Mouse (Mus musculus) heart, adult 11 months (tissue): Measurements from ENCODE around the gene Slco3a1.

Experiments
- DNase-seq: peaks from one replicate; pipeline ENCODE4 v3.0.0; 2022

The Slco3a1 gene

DNA sequence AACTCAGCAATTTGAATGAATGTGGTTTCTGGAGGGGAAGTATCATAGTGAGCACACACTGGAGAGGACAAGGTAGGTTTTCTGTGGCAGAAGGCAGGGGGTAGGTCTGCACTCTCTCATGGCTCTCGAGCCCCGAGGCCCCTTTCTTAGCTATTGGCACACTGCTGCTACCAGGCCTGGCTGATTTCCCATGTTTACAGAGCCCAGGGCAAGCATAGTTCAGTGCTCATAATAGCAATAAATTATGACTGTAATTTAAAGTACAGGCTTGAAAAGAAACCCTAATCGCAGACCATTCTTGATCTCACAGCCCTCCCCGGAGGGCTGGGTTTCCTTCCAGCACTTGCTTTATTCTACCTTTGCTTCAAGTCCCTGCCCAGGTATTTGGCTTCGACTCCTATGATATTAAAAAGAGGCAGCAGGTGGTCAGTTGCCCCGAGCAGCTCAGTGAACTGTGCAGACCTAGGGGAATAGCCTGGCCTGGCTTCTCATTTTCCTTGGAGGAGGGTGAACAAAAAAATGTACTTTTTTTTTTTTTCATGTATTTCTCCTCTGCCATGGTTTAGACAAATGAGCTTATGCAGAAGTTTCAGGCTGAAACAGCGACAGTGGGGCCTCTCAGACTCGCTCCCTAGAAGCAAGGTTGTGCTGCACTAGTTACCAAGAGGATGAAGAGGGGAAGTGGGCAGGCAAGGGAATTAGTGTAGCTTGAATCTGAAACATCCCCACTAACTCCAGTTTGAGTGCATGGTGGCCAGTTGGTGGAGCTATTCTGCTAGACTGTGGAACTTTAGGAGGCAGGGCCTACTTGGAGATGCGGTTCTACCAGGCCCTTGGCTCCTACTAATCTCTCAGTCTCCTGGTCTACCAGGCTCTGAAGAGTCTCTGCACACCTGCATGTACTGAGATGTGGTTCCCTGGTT, 130.4 kb downstream of the Slco3a1 start:
- peak; percentile 93 for DNase-seq

DNA sequence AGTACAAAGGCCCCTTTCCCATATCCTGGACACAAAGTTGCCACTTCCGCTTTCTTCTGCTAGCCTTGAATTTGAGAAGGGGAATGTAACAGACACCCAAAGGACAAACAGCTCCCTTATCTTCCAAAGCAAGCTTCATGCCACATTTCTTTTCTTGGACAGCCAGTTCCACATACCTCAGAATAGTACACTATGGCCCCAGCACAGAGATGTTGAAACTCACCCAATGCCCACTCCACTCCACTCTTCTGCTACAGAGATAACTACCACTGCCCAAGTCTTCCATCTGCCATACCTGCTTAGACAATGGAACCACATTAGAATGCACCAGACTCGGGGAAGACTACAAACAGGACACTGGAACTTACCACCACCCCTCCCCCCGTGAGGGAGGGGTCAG, 131.3 kb downstream of the Slco3a1 start:
- DNase-seq: peak; percentile 92

DNA sequence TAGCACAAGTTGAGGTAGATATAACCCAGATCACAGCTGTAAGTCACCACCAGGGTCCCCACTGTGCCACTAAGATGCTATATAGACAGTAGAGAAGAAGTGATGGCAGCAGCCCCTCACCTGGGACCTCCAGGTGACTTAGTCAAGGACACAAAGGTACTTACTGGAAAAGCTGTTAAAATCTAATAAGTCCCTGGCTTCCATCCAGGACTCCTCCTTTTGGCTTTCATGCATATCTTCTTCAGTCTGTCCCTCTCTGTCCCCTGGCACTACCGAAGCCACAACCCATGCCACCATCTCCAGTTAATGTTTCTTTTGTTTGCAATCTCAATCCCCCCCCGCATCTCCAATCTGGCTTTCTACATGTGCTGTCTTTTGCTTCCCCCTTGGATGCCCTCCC, 131.8 kb downstream of the Slco3a1 start:
- peak; percentile 74 for DNase-seq

DNA sequence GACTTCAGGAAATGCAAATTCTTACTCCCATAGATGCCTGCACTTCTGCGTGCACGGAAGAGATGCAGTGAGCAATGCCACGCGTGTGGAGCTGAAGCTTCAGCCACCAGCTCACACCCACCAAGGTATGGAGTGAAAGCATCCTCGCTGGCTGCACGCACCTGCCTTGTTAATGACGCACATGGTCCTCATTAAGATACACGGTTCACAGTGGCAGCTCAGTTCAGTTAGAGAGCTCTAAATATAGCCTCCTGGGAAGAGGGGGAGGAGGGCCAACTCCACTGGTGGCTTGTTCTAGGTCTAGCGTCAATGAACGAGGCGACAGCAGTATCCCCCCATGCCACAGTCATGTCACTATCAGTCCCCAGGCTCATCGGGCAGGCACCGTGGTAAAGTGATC, 132.6 kb downstream of the Slco3a1 start:
- peak; percentile 96 for DNase-seq

DNA sequence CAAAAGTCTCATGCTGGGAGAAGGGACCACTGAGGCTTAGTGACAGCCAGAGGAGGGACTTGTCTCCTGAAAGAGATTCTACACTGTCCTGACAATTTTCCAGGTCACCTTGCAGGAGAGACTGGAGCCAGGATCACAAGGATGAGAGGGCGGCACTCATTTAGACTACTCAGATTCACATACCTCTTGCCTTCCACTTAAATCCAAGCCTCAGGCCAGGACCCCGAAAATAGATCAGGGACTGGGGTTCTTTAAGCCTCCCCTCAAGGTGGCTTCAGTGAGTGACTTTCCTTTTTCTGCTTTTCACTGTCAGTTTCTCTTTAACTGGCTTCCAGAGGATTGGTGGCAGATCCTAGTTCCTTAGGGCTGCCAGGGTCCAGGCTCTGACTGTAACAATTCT, 133.0 kb downstream of the Slco3a1 start:
- DNase-seq: peak; percentile 90

DNA sequence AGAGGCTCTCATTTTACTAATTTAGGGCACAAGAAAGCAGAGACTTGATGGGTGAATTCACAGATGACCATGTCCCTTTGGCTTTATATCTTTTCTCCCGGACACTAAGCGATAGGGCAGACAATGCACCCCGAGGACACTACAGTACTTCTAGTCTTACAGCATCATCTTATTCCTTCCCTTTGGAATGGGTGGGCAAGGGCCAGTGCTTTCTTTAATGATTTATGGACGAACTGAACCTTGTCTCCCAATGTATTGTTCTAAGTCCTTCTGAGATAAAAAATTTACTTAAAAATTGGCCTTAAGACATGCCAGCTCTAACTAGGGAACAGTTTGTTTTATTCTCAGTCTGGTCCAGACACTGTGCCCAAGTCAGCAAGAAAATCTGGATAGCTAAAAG, 134.9 kb downstream of the Slco3a1 start:
- peak; percentile 54 for DNase-seq

DNA sequence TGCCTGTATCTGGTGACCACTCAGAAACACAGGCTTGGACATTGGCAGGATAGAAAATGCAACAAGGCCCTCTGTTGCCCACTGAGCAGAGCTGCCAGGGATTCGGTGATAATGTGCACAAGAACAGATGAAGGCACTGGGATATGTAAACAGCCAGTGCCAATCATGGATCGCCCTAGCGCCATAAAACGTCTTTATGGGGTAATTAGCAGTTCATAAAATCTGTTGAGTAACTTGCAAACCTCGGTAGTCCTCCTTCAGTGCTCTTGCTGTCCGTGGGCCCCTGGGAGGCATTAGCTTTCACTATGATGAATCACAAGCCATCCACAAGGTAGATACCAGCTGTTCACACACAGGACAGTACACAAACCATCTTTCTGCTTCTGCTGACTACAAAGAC, 137.6 kb downstream of the Slco3a1 start:
- DNase-seq: peak; percentile 89

DNA sequence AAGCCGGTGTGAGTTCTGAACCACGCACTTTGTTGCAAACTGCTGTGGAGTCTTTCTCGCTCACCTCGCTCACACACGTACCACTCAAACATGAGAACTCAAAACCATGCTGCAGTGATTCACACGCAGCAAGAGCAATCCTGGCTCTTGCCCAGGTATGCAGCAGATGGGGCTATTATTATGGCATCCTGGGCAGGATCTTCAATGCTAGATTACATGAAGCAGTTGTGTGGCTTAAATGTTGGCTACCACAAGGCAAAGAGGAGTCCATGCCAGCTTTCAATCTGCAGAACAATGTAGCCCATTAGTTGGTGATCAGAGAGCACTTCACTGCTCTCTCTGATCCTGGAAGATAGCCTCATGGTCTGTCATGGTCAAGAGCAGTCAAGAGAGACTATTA, 139.3 kb downstream of the Slco3a1 start:
- DNase-seq: peak; percentile 53

DNA sequence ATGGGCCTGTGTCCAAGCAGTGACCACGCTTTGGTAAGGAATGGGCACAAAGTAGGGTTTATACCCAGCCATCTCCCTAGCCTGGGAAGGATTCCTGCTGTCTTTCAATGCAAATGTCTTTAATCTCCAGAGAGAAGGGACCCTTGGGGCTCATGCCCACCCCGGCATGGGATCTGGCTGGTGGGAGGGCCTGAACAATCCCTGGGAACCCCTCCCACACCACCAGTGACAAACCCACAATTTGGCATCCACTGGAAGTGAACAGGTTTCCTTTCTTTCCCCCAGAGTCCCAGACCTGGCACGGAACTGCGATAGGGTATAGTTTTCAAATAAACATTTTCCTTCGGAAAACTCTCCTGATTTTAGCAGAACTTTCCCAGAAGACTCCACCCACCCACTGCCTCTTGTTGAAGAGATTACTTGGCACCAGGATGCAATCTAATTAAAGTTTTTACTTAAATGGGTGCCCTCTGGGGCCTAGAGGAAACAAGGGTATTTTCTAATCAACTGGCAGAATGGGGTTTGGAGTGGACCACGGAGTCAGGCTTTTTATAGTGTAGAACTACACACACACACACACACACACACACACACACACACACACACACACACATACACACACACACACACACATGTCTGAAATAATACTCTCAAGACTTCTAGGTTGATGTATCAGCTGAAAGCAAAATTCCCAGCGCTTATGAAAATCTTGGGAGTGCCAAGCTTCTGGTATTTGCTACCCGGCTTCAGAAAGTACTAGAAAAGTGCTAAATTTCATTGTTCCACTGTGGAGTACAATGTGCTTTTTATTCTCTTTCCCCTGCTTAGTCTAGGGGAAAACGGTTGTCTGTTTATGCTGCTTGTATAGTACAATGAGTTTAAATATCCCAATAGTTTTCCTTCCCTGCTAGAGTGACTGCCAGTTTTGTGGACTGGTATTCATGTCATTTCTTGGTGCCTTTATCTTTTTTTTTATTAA, 140.6 kb downstream of the Slco3a1 start:
- peak; percentile 88 for DNase-seq

DNA sequence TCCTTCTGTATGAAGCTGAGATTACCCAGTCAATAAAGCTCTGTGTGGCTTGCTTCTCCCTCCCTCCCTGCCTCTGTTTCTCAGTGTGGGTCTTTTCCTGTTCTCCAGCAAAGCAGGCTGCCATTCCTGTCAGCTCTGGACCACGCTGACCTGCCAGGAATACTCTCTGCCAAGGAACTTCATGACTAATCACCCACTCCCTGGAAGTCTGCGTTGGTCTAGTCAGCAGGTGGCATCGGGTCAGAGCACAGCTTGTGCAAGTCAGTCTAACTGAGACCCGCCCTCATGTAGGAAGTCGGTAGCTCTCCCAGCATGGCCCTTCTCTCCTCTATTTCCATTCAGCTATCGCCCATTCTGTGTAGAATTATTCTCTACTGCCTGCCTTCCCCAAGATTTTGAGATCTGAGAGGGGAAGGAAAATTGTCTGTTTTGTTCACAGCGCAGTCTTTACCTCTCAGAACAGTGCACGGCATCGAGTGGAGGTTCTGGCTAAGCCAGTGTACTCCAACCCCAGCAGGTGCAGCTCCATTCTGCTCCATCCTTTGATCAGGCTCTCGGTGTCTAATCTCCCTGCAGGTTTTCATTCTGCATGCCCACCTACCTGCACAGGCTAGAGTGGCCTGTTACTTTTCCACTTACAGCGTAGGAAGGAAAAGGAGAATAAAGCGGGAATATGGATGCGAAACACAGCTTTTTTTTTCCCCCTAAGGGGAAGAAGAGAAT, 145.8 kb downstream of the Slco3a1 start:
- peak; percentile 98 for DNase-seq

DNA sequence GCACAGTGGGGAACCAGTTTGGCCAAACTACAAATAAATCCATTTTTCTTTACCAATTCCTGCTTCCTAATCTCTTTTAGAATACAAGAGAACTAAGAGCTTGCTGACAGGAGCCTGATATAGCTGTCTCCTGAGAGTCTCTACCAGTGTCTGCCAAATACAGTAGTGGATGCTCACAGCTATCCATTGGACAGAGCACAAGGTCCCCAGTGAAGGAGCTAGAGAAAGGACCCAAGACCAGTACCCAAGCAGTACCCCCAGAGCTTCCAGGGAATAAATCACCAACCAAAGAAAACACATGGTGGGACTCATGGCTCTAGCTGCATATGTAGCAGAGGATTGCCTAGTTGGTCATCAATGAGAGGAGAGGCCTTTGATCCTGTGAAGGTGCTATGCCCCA, 146.7 kb downstream of the Slco3a1 start:
- DNase-seq: peak; percentile 91

DNA sequence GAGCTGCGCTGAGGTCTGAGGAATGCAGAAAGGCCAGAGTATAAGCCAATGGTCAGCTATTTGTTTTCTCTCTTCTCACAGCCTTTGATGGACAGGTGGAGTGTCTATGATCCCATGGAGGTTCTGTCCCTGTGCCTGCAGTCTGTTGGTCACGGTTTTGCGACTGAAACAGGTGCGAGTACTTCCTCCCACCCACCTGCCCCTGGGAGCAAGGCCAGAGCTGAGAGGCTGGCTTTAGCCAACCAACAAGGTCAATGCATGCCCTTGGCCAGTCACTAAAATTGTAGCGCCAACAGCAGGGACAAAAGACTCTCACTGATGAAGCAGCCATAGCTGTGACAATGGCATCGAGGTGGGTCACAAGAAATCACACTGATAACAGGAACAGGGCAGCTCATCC, 154.9 kb downstream of the Slco3a1 start:
- DNase-seq: peak; percentile 83

DNA sequence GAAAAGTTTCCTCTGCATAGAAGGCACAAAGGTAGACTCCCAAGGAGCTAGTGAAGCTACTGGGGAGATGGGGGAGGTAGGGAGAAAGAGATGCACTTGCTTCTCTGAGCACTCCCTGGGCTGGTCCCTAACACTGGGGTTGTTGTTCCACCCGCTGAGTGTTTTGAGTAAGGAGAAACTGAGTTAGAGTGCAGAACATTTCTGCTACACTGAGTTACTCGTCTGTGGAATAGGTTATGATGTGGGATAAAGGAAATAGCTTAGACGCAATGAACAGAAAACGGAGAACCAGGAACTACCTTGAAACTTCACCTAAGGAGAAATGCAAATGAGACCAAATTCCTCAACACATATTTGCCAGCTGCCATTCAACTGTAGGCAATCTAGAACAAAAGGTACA, 155.4 kb downstream of the Slco3a1 start:
- peak; percentile 22 for DNase-seq

DNA sequence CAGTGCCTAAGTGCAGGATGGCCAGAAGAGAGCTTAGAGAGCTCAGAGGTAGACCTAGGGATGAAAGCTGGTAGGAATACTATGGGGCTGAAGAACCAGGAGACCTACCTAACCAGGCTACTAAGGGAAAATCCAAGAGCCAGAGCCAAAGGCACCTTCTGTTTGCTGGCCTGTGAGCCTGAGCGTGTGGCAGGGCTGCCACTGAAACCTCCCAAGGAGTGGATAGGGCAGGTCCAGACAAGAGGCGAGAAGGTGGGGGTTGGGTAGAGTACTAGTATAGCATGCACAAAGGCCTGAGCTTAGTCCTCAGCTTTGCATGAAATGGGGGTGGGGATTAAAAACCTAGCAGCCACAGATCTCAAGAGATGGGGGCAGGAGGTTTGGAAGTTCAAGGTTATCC, 156.3 kb downstream of the Slco3a1 start:
- DNase-seq: peak; percentile 25

DNA sequence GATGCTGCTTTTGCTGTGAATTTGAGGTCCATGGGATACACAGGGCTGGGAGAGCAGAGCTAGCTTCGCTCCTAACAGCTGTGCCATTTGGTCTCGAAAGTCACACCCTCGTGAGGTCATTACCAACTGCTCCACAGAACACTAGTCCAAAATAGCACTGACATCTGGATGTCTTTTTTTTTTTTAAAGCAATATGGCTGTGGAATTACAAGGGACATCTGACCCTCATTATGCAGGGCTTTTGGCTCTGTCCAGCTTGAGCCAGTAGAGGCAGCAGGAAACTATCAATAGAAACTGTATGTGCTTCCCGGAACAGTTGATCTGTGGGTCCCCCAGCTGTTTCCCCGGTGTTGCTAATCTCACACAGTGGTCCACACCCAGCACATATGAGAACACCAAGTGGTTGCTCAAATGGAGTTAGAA, 163.1 kb downstream of the Slco3a1 start:
- peak; percentile 98 for DNase-seq

DNA sequence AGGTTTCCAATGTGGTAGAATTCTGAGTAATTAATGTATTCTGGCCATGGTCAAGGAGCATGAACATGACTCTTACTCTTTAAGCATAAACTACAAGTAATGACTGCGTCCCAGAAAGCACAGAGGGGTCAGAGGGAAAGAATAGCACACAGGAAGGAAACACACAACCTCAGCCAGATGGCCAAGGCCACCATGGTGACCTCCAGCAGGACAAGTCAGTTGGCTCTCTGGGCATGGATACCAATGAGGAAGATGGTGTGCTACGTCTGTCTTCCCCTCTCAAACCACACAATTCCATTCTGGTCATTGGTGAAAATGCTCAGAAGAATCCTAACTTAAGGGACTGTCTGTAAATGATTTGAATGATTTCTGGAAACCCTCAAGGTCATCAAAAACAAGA, 165.0 kb downstream of the Slco3a1 start:
- DNase-seq: peak; percentile 81

DNA sequence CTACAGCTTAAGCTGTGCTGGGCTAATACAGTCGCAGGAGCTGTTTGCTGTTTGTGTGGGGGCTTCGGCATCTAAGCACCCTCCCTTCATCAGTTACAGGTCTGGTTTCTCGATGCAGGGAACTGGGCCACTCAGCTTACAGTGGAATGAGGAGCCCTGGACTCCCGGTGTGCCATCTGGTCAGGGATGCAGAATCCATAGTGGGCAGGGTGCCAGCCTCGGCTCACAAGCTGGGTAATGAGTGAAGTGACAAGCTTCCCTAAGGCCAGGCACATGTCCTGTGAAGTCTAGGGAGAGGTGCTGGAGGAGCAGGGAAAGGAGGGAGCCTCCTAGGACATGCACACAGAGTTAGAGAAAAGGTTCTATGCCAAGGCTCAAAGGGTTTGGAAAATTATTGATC, 168.3 kb downstream of the Slco3a1 start:
- peak; percentile 94 for DNase-seq

DNA sequence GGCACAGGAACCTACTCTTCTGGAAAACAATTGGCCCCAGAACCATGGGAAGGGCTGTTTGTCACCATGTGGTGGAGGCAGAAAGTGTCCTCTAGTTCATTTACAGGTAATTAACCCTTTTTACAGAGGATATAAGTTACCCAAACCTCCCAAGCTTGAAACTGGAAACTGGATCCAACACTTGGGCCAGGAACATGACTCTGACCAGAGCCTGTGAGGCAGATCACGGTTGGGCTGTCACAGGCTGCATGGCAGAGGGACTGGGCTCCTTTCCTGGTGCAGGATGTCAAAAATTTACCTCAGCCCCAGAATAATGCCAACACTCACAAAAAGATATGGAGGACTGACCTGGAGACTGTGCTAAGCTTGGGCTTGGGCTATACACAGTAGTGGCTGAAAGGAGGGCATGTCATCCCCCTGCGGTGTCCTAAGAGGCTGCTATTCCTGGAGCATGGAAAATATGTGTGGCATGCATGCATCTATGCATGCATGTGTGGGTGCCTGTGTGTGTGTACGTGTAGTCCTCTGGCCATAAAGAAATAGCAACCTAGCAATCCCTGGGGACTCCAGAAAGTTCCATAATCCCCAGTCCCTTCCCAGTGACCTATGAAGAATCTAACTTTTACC, 171.4 kb downstream of the Slco3a1 start:
- no peak for DNase-seq

DNA sequence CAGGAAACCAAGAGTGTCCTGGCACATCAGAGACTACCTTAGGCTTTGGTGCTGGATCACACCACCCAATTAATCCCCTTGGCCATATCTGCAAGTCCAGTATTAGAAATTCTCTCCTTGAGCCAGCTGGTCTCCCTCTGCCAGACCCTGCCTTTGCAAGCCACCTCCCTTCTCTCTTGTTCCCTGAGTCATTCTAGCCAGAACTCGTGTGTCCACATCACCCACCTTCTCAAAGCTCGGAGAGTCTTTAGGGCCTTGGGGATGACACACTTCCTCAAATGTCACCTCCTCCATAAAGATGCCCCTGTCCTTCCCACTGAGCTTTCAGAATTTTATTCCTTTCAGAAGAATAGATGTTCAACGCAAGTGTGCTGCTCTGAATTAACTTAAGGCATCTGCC, 172.3 kb downstream of the Slco3a1 start:
- no peak for DNase-seq

DNA sequence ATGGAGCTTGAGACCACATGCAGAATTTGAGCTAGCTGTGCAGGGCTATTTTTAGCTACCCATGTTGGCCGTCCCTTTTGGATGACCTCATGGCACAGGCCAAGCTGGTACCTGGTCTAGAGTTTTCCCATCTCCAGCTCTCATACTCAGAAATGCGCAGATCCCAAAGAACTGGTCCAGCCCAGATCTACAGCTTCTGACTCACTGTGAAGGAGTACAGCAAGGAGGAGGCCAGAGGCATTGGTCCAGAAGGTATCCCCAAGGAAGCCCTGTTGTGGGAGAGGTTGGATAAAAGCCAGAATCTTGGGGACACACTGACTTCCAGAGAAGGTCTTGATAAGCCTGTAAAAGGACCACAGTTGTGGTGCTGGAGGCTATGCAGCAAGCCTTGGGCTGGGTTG, 172.7 kb downstream of the Slco3a1 start:
- DNase-seq: peak; percentile 99

DNA sequence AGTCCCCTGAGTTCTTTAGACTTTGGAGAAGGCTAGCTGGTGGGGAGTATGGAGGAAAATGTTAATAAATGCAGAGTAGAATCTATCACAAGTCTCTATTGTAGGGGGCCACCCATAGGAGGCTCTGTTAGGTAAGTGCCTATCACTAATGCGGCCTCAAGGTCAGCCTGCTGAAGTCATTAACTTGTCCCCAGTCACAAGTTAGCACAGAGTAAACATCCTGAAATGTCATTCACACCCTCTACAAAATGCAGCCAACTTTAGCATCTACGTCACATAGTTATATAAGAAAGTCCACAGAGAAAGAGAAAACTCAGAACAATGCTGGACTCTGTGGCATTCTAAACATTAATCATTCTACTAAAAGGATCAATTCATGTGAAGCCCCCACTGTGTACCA, 173.5 kb downstream of the Slco3a1 start:
- peak; percentile 98 for DNase-seq

DNA sequence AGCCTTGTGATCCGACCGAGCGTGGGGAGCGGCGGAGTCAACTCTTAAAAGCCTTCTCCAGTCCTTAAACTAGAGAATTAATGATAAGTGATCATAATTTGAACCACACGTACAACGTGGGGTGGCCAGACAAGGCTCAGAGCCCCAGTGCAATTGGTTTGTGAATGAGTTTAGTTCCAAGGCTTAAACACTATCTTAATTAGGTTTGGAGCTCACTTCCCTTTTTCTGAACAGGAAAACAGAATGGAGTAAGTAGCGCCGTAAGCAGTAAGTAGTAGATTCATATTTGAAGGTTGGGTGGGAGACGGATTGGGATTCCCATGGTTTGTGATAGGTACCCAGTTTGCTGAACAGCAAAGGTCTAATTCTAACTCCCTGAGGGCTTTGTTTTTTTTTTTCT, 176.7 kb downstream of the Slco3a1 start:
- no peak for DNase-seq
